Mouse (Mus musculus) forebrain, embryonic 13.5 days (tissue): ENCODE measurements around the gene Tbl1xr1. TPM values are rescaled to one million over a fixed set of nuclear protein-coding genes. Genes with fewer than 3 reads are reported as not detected.

Experiments used
- ATAC-seq: fragments of 200-750 bp; cut with Nextera tagmentation; 2 replicates; pipeline ENCODE4 v1.8.0; 2017
- H3K27ac ChIP-seq: fragments of 300-500 bp; sonication (generic); 2 replicates; pipeline ENCODE4 v1.5.1; 2015; ENCODE audit warnings: inconsistent platforms, mild to moderate bottlenecking, moderate library complexity
- H3K27me3 ChIP-seq: fragments of 300-500 bp; sonication (generic); 2 replicates; pipeline ENCODE4 v1.6.1; 2015; ENCODE audit warnings: mild to moderate bottlenecking, inconsistent platforms
- H3K36me3 ChIP-seq: fragments of 300-500 bp; sonication (generic); 2 replicates; pipeline ENCODE4 v1.6.1; 2015; ENCODE audit warnings: mild to moderate bottlenecking, inconsistent platforms; ENCODE audit not compliant: poor library complexity, severe bottlenecking
- H3K4me1 ChIP-seq: fragments of 300-500 bp; sonication (generic); 2 replicates; pipeline ENCODE4 v1.6.1; 2015; ENCODE audit warnings: inconsistent platforms
- H3K4me2 ChIP-seq: fragments of 300-500 bp; sonication (generic); 2 replicates; pipeline ENCODE4 v1.6.1; 2015; ENCODE audit warnings: inconsistent platforms, mild to moderate bottlenecking, moderate library complexity
- H3K4me3 ChIP-seq: fragments of 300-500 bp; sonication (generic); 2 replicates; pipeline ENCODE4 v1.5.1; 2015; ENCODE audit warnings: mild to moderate bottlenecking, inconsistent platforms
- H3K9ac ChIP-seq: fragments of 300-500 bp; sonication (generic); 2 replicates; pipeline ENCODE4 v1.6.1; 2015; ENCODE audit warnings: mild to moderate bottlenecking, inconsistent platforms
- H3K9me3 ChIP-seq: fragments of 300-500 bp; sonication (generic); replicated peaks from 2 replicates; pipeline ENCODE4 v1.6.1; 2016; ENCODE audit warnings: inconsistent platforms
- WGBS: fragments of 180-500 bp; shearing (Covaris S2); methylation state at CpG from one replicate; pipeline ENCODE4 v1.1.7; 2015; 5-methylcytosine and 5-hydroxymethylcytosine counted together
- polyA plus RNA-seq: library from polyadenylated mRNA; unstranded; fragments of >200 nt; fragmentation: Nextera tagmentation; extraction: Ambion mirVana; gene quantifications from 2 replicates; pipeline ENCODE4 v1.2.1, GENCODE M21; 2015

Tbl1xr1 gene
- polyA plus RNA-seq, 1 experiment from 2014 or later: 18.0 TPM

DNA sequence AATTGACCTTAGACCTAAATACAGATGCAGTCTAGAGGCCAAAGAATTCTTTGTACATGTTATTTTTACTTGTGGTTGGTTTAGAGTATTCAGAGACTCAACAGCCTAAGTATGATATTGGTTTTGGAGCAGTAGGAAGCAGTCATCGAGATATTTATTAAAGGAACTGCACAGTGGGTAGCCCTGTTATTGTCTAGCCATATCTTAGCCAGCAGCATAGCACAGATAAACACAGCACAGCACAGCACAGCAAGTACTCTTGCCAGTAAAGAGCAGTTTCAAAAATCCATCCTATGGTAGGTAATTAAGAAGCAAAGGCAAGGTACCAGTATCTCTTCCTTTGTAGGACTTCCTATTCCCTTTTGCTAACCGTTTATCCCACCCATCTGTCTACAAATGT, 54.8 kb downstream of the Tbl1xr1 start:
- Histone ChIP-seq H3K27ac (no peak overlapping the region), H3K36me3 (no peaks in the 10 kb centered on the region; the same call in none of the 2 replicates), H3K4me3 (no peak overlapping the region), H3K4me1 (no peaks in the 10 kb centered on the region), H3K27me3 (no peaks in the 10 kb centered on the region), H3K4me2 (no peak overlapping the region), H3K9ac (no peak overlapping the region), H3K9me3 (no peaks in the 10 kb centered on the region; the same call in 1 of the 2 replicates)
- ATAC-seq: no peak
- WGBS: 90% methylated on average over 2 of the region's 2 CpGs

DNA sequence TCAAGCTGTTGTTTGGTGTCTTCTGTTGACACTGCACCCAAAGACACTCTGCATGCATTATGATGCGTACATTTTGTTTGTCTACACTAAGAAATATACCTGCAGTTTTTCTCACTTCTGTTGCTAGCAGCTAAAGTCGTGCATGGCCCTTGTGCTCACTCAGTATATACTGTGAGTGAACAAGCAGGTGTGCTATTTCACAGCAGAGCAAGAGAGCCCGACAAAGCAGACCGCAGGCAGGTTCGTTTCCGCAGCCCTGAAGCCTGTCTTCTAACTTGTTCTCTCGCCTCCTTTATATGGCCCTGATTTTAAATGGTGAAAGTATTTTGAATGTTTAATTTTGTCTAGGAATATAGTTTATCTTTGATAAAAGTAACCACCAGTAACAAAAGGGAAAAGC, 57.2 kb downstream of the Tbl1xr1 start:
- Histone ChIP-seq H3K4me3 (no peak overlapping the region), H3K36me3 (no peaks in the 10 kb centered on the region; the same call in 1 of the 2 replicates), H3K9ac (no peak overlapping the region), H3K9me3 (no peaks in the 10 kb centered on the region), H3K27ac (no peak overlapping the region), H3K4me2 (no peak overlapping the region), H3K4me1 (0 out of 2 replicates have a peak, but pooled peaks cover 2% of the 10 kb centered on the region), H3K27me3 (no peaks in the 10 kb centered on the region)
- WGBS: 90% methylated on average over 7 of the region's 7 CpGs
- ATAC-seq: no peak

DNA sequence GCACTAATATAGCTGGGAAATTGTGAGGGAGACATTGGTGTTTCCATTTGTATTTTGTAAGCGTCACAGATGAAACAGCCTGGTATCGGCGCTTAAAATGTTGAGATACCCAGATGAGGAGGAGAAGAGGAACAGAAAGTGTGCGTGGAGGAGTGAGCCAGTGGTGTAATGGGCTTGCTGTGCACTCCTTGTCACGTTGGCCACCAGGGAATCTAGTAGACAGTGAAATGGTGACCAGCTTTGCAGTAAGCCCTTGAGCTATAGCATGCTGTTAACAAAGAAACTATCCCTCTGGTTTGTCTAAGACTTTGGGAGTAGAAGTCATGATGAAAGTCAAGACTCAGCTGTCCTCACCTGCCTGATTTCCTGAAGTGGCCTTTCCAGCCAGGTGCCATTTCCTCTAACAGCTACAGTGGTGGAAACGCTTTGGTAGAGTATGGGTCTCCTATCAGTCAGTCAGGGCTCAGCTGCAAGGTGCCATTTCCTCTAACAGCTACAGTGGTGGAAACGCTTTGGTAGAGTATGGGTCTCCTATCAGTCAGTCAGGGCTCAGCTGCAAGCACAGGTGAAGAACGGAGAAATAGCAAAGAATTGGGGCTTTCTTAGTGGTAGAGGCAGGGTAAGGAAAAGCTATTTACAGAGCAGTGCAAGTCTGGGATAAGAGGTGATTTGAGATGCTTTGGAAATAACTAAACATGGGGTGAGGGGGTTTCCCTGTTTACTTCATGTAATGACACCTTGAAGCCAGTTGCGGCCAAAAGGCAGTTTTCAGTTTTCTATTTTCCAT, 61.5 kb downstream of the Tbl1xr1 start:
- no peak overlapping the region for H3K4me3 ChIP-seq
- H3K9ac ChIP-seq: no peak overlapping the region
- no peaks in the 10 kb centered on the region for H3K27me3 ChIP-seq
- no peak for ATAC-seq
- peaks cover 21% of the 10 kb centered on the region for H3K4me1 ChIP-seq
- no peak overlapping the region for H3K4me2 ChIP-seq
- H3K27ac ChIP-seq: no peak overlapping the region
- H3K36me3 ChIP-seq: no peaks in the 10 kb centered on the region
- WGBS: 94% methylated on average over 9 of the region's 9 CpGs
- no peaks in the 10 kb centered on the region for H3K9me3 ChIP-seq

DNA sequence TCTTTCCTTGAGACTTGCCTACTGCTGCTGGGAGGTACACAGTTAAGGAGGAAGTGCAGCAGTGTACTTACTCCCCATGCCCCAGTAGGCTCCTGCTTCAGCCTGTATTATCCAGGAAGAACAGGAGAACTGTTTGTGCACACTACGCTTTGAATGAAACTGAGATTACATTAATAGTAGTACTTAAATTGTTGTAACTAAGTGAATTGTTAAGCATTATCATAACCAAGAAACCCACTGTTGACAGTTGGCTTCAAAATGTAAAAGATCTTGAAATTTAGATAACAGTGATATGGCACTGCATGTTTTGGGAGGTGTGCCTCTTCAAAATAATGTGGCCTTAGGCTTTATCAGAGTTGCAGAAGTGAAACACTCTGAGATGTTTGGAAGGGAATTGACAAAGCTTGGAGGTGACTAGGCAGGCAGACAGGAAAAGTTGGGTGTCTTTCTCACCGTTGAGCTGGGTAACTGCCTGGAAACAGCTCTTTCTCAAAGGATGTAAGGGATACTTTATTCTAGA, 62.2 kb downstream of the Tbl1xr1 start:
- H3K4me1 ChIP-seq: peaks cover 21% of the 10 kb centered on the region
- H3K9ac ChIP-seq: no peak overlapping the region
- H3K4me2 ChIP-seq: no peak overlapping the region
- ATAC-seq: no peak
- H3K27ac ChIP-seq: no peak overlapping the region
- H3K9me3 ChIP-seq: no peaks in the 10 kb centered on the region
- no peaks in the 10 kb centered on the region for H3K27me3 ChIP-seq
- WGBS: 84% methylated on average over 2 of the region's 2 CpGs
- no peak overlapping the region for H3K4me3 ChIP-seq
- no peaks in the 10 kb centered on the region for H3K36me3 ChIP-seq

DNA sequence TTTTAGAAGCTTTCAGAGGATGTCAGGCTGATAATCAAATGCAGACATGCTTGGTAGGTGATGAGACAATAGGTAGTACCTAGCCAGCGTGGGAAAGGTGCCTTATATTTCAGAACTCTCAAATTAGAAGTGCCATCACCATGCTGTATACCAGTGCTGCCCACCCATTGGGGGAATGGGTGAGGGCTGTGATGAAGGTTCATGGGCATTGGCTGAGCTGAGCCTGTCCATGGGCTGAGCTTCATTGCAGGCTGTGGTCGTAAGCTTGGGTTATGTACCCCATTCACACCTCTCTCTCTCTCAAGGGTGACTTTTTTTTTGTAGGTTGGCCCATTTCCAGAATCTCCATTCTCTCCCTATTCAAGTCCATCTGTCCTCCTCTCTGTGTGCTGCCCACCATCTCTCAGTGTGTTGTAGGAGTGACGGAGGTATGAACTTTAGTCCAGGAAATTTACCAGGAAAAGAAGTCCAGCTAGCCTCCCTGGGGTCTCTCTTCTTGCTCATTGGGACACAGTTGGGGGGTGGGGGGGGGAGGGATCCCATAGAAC, 63.7 kb downstream of the Tbl1xr1 start:
- no peak overlapping the region for H3K4me3 ChIP-seq
- H3K9me3 ChIP-seq: no peaks in the 10 kb centered on the region
- ATAC-seq: peak; percentile 62; the same call in 1 of the 2 replicates
- H3K4me2 ChIP-seq: no peak overlapping the region
- H3K36me3 ChIP-seq: no peaks in the 10 kb centered on the region
- no peaks in the 10 kb centered on the region for H3K27me3 ChIP-seq
- H3K27ac ChIP-seq: 0 out of 2 replicates have a peak overlapping the region, but pooled peaks have one; percentile 10
- WGBS: 39% methylated on average over 3 of the region's 3 CpGs
- peaks cover 21% of the 10 kb centered on the region for H3K4me1 ChIP-seq
- no peak overlapping the region for H3K9ac ChIP-seq

DNA sequence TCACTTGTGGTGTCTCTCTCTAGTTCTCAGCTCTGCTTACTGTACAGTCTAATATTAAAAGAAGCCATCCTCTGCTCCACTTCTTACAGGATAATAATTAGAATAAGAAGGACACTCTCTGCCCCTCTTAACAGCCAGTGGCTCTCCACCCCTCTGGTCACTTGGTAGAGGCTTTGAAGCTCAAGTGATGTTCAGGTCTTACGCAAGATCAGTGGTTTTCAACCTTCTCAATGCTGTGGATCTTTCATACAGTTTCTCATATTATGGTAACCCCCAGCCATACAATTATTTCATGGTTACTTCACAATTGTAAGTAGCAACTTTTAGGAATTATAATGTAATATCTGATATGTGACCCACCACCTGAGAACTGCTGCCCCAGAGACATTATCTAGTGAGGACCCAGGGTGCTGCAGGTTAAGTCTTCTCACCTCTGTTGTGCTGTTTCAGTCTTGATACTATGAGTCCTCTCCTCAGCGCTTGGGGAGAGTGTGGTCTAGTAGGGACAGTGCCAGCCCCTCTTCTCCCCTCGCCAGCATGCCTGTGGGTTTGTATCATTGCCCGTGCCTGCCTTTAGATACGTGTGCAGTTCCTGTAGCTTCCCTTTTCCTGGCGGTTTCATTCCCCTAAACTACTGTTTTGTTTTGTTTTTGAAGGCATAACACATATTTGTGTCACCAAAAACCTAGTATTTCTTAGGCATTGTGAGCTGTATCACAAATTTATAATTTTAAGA, 65.7 kb downstream of the Tbl1xr1 start:
- H3K9me3 ChIP-seq: no peaks in the 10 kb centered on the region
- no peaks in the 10 kb centered on the region for H3K36me3 ChIP-seq
- no peak overlapping the region for H3K9ac ChIP-seq
- no peak overlapping the region for H3K4me3 ChIP-seq
- H3K4me1 ChIP-seq: peaks cover 21% of the 10 kb centered on the region
- ATAC-seq: no peak
- H3K4me2 ChIP-seq: no peak overlapping the region
- WGBS: 91% methylated on average over 6 of the region's 6 CpGs
- no peaks in the 10 kb centered on the region for H3K27me3 ChIP-seq
- H3K27ac ChIP-seq: no peak overlapping the region

DNA sequence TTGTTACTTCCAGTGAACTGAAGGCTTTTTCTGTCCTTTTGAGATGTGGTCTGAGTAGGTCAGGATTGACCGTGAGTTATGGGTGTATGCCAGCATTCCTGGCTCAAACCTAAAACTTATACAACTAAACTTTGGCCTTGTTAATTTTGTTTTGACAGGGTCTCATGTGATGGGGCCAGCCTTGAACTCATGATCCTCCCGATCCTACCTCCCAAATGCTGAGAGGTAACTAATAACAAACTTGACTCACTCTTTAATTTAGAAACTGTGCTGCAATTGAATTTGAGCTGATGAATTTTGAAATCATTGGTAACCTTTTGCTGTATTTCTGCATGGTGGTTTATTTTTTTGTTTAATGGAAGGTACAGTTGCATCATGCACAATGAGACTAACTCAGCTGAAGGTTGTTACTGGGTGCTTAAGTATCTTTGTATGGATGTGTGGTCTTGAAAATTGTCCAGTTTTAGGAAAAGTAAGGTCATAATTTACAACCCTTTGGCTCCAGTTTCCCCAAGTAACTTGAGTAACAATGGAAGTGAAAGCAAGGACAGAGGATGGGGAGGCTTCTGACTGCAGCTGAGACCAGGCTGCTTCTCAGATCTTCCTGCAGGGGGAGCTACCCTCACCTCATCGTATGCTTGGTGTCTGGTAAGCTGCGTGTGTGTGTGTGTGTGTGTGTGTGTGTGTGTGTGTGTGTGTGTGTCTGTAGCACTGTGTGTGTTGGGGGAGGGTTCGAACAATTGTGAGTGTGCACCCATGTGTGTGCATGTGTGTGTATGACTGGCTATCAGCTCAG, 66.6 kb downstream of the Tbl1xr1 start:
- Histone ChIP-seq H3K36me3 (no peaks in the 10 kb centered on the region), H3K4me1 (peaks cover 21% of the 10 kb centered on the region), H3K9me3 (no peaks in the 10 kb centered on the region), H3K4me2 (no peak overlapping the region), H3K27me3 (no peaks in the 10 kb centered on the region), H3K4me3 (no peak overlapping the region), H3K9ac (no peak overlapping the region), H3K27ac (no peak overlapping the region)
- ATAC-seq: peak; percentile 36; the same call in 1 of the 2 replicates
- WGBS: 79% methylated on average over 5 of the region's 5 CpGs

DNA sequence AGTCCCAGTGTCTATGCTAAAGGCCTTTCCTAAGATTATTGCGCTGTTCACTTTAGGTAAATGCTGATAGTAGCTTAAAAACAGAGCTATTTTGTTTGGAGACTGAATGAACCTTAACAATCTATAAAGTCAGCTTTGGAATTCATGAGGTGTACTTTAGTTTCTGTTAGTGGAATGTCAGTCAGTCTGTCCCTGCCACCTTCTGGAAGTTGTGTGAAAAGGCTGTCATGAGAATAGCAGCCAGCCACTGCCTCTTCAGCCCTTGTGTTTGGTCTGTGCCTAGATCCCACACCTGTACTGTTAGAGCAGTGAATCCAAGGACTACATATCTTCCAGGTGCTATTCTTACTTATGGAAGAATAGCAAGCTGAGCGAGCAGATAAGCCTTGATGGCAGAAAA, 67.8 kb downstream of the Tbl1xr1 start:
- no peak for ATAC-seq
- Histone ChIP-seq H3K4me2 (no peak overlapping the region), H3K36me3 (no peaks in the 10 kb centered on the region), H3K4me1 (peaks cover 19% of the 10 kb centered on the region), H3K27ac (no peak overlapping the region), H3K9me3 (no peaks in the 10 kb centered on the region), H3K9ac (no peak overlapping the region), H3K27me3 (no peaks in the 10 kb centered on the region), H3K4me3 (no peak overlapping the region)
- WGBS: 89% methylated on average over 2 of the region's 2 CpGs

DNA sequence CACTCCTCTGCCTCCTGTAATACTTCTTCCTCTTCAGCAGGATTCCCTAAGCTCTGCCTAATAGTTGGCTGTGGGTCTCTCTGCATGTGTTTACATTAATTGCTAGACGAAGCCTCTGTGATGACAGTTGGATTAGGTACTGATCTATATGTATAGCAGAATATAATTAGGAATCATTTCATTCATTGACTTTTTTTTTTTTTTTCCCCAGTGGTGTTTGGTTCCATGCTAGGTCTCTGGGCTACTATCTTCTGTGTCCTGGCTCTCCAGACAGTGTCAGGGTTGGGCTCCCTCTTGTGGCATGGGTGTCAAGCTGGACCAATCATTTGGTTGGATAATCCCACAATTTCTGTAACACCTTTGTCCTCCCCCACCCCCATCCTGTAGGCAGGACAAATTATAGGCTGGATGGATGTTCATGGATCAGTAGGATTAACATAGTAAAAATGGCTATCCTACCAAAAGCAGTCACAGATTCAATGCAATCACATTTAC, 71.0 kb downstream of the Tbl1xr1 start:
- WGBS: 70% methylated on average over 1 of the region's 1 CpGs
- H3K9ac ChIP-seq: no peak overlapping the region
- no peaks in the 10 kb centered on the region for H3K9me3 ChIP-seq
- H3K36me3 ChIP-seq: no peaks in the 10 kb centered on the region
- no peaks in the 10 kb centered on the region for H3K27me3 ChIP-seq
- H3K4me3 ChIP-seq: no peak overlapping the region
- no peak overlapping the region for H3K4me2 ChIP-seq
- no peak overlapping the region for H3K27ac ChIP-seq
- no peaks in the 10 kb centered on the region for H3K4me1 ChIP-seq
- ATAC-seq: no peak

DNA sequence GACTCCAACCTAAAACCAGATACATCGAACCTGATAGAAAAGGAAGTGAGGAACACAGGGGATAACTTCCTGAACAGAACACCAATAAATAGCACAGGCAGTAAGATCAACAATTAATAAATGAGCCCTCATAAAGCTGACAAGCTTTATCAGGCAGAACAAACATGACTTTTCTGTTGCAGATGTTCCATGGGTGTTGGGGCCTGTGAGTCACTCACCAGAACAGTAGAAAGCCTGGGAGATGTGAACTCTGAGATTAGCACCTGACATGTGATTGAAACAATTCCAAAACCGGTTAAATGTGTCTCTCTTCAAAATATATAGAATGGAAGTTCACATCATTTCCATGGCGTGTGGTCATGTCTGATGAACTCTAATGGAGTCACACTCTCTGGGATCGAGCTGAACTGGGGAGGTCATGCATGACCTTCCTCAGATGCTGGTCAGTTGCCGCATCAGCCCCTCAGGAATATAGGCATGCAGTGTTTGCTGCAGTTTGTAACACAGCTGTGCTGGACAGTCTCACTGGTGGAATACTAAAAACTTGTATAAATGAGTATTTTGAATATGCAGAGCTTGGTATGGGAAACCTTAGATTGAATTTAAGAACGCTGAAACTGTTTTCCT, 72.0 kb downstream of the Tbl1xr1 start:
- H3K27ac ChIP-seq: no peak overlapping the region
- WGBS: 95% methylated on average over 6 of the region's 6 CpGs
- no peak overlapping the region for H3K9ac ChIP-seq

DNA sequence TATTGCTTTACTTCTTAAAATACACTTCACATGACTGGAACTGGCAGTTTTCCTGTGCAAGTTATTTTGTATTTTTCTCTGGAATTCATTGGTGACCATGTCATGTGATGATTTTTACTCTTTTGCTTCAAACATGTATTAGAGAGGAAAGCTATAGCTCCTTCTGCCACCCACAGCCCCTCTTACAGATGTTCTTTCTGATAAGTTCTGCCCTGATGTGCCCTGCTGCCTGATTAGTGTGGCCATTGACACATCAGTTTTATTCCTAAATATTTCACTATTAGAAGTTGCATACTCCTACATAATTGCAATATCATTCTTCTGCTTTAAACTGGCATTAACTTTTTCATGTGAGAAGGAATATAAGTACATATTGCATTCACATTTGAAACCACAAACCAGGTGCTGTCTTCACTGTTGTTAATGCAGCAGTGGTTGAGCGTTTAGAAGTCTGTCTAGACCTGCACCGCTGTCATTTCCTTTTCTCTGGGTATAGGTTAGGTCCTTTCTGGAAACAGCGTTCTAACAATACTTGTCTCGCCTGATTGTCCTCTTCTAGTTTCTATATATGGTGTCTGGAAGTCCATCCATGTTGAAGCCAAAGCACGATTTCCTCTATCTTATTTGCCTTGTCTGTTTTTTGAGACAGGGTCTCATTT, 74.5 kb downstream of the Tbl1xr1 start:
- no peak overlapping the region for H3K9ac ChIP-seq
- H3K27ac ChIP-seq: no peak overlapping the region
- no peaks in the 10 kb centered on the region for H3K27me3 ChIP-seq
- WGBS: 92% methylated on average over 5 of the region's 5 CpGs
- no peaks in the 10 kb centered on the region for H3K9me3 ChIP-seq
- ATAC-seq: no peak
- H3K4me3 ChIP-seq: no peak overlapping the region
- peaks cover 1% of the 10 kb centered on the region; the same call in 1 of the 2 replicates for H3K36me3 ChIP-seq
- no peak overlapping the region for H3K4me2 ChIP-seq
- no peaks in the 10 kb centered on the region for H3K4me1 ChIP-seq

More for the DNA sequence above, 72.0 kb downstream of the Tbl1xr1 start:
- no peak for ATAC-seq
- no peaks in the 10 kb centered on the region for H3K36me3 ChIP-seq
- H3K4me2 ChIP-seq: no peak overlapping the region
- H3K27me3 ChIP-seq: no peaks in the 10 kb centered on the region
- no peaks in the 10 kb centered on the region for H3K9me3 ChIP-seq
- H3K4me1 ChIP-seq: no peaks in the 10 kb centered on the region
- H3K4me3 ChIP-seq: no peak overlapping the region
